In the genomic region with DNA sequence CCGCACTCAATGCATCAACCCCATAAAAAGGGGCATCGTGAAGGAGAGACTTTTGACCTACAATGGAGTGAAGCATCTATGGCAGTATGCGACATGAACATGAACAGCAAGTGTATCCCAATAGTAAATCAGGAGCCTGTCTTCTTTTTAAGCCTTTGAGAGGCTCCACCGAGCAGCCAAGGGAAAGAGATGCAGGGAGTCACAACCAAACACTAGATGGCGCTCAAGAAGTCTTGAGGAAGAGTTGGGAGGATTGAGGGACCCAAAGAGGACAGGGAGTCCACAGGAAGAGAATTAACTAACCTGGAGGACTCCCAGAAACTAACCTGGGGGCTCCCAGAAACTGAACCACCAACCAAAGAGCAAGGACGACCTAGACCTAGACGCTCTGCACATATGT, we compare ENCODE assay signal across 7 mouse cellular contexts. TPM values are rescaled to one million over a fixed set of nuclear protein-coding genes. Genes with fewer than 3 reads are reported as not detected.
DNase-seq lines count a peak whose midpoint lies in the region; ATAC-seq and TF ChIP-seq lines count a peak whose summit lies in the region.

No protein-coding gene starts in this region.

- in situ Hi-C loops in ES-E14 (cut with MboI; ENCODE audit: low sequenced_read_pairs in 2 of 2, unreplicated experiment in 2 of 2) = loop anchor here in 1 of 2 experiments (10.0 kb wide), 1 partner anchor 325 kb away; no protein-coding TSS in a partner anchor

- no peaks in the 10 kb centered on the region for H3K27me3 ChIP-seq in kidney, embryonic 15.5 days
- no peaks in the 10 kb centered on the region for H3K27me3 ChIP-seq in megakaryocyte, embryonic 14.5 days (replicated peaks)

- H3K27ac ChIP-seq in kidney, embryonic 15.5 days = no peak overlapping the region
- H3K27ac ChIP-seq in ES-E14 (ENCODE audit: insufficient read depth, low read depth, low read length, poor library complexity, severe bottlenecking) = no peak overlapping the region

- no peak overlapping the region for H3K9ac ChIP-seq in kidney, embryonic 15.5 days
- H3K9ac ChIP-seq in ES-E14 (ENCODE audit: insufficient read depth, low read depth, low read length, poor library complexity, severe bottlenecking) = no peak overlapping the region

- no peaks in the 10 kb centered on the region for H3K4me1 ChIP-seq in kidney, embryonic 15.5 days
- H3K4me1 ChIP-seq in ES-E14 (ENCODE audit: control insufficient read depth in 2 of 2, insufficient read depth in 2 of 2, low read length in 2 of 2, poor library complexity in 1 of 2) = peaks cover 1 to 12% of the 10 kb centered on the region in 2 experiments; a peak in 3 of 4 replicates
- H3K4me1 ChIP-seq in megakaryocyte, embryonic 14.5 days = peaks cover 35% of the 10 kb centered on the region

- ATAC-seq in kidney, embryonic 15.5 days (replicated peaks; ENCODE audit: low FRiP score) = no peak

- no peak overlapping the region for H3K4me3 ChIP-seq in kidney, embryonic 15.5 days (replicated peaks)
- H3K4me3 ChIP-seq in ES-E14 (ENCODE audit: insufficient read depth in 1 of 2, low read depth in 1 of 2, low read length in 2 of 2, poor library complexity in 1 of 2, severe bottlenecking in 1 of 2) = peak overlapping the region; percentile 29 to 73; a peak in 3 of 4 replicates
- H3K4me3 ChIP-seq in megakaryocyte, embryonic 14.5 days (replicated peaks) = peak overlapping the region; percentile 48

- 33% methylated on average over 7 of the region's 7 CpGs for WGBS in kidney, embryonic 15.5 days

- DNase-seq in kidney, postnatal 4 days = peak; percentile 36 to 50
- DNase-seq in ES-E14 (ENCODE audit: low read depth, low spot score) = peak; percentile 81
- DNase-seq in c-Kit-positive CD71-negative TER-119-negative erythroid progenitor cells, embryonic 14.5 days (ENCODE audit: low read depth) = peak; percentile 53
- no peak for DNase-seq in left cerebral cortex, adult 8-10 months (ENCODE audit: low spot score in 2 of 2)
- DNase-seq in left cerebral cortex, adult 11 months (ENCODE audit: low spot score) = no peak

- no peak overlapping the region for H3K4me2 ChIP-seq in kidney, embryonic 15.5 days

- no peaks in the 10 kb centered on the region for H3K36me3 ChIP-seq in kidney, embryonic 15.5 days
- H3K36me3 ChIP-seq in ES-E14 (ENCODE audit: control insufficient read depth, insufficient read depth, low read length, poor library complexity, severe bottlenecking) = no peaks in the 10 kb centered on the region
- H3K36me3 ChIP-seq in megakaryocyte, embryonic 14.5 days (replicated peaks; ENCODE audit: low read length) = peaks cover 6% of the 10 kb centered on the region

- H3K9me3 ChIP-seq in kidney, embryonic 15.5 days (replicated peaks) = no peaks in the 10 kb centered on the region
- no peaks in the 10 kb centered on the region for H3K9me3 ChIP-seq in ES-E14 (ENCODE audit: control insufficient read depth, insufficient read depth, low read depth, low read length)
- no peaks in the 10 kb centered on the region for H3K9me3 ChIP-seq in megakaryocyte, embryonic 14.5 days

TF ChIP-seq in ES-E14, 5 proteins besides CTCF, POLR2A, EP300 and RAD21:
- 0 out of 2 replicates have a peak, but pooled peaks have one; percentile 26 for TF ChIP-seq HCFC1 (IDR thresholded peaks at IDR 0.05; ENCODE audit: borderline replicate concordance, insufficient read depth, low read length)
- TF ChIP-seq CHD2 (IDR thresholded peaks at IDR 0.05; ENCODE audit: low read depth, low read length) = no peak

RNA-seq across cellular contexts. Expression of a gene that starts 20.7 kb away (rescaled TPM):
- 775 and 792 TPM in 2 replicates for polyA plus RNA-seq in kidney, embryonic 15.5 days (2015; fragmentation: Nextera tagmentation; extraction: Ambion mirVana)
- 3,112 and 3,420 TPM in 2 replicates for total RNA-seq in ES-E14 (2012; rRNA removed)
- polyA plus RNA-seq in megakaryocyte, embryonic 14.5 days (2012; ENCODE audit: insufficient read depth, low replicate concordance) = 2,725 and 4,464 TPM in 2 replicates
- 100 to 1,000 TPM; 246 to 281 (median 256) TPM for total RNA-seq in left cerebral cortex, adult 8-10 months (2022)

RNA-seq across cellular contexts. Expression of a gene that starts 37.7 kb away (rescaled TPM):
- 6.6 and 7.0 TPM in 2 replicates for polyA plus RNA-seq in kidney, embryonic 15.5 days (2015; fragmentation: Nextera tagmentation; extraction: Ambion mirVana)
- 47.8 and 52.8 TPM in 2 replicates for total RNA-seq in ES-E14 (2012; rRNA removed)
- polyA plus RNA-seq in megakaryocyte, embryonic 14.5 days (2012; ENCODE audit: insufficient read depth, low replicate concordance) = 18.6 and 56.2 TPM in 2 replicates
- total RNA-seq in left cerebral cortex, adult 8-10 months (2022) = 10 to 100 TPM; 57.7 to 65.7 (median 61.3) TPM

RNA-seq across cellular contexts. Expression of a gene that starts 46.5 kb away (rescaled TPM):
- 3.7 and 4.0 TPM in 2 replicates for polyA plus RNA-seq in kidney, embryonic 15.5 days (2015; fragmentation: Nextera tagmentation; extraction: Ambion mirVana)
- total RNA-seq in ES-E14 (2012; rRNA removed) = 5.9 and 6.1 TPM in 2 replicates
- polyA plus RNA-seq in megakaryocyte, embryonic 14.5 days (2012; ENCODE audit: insufficient read depth, low replicate concordance) = 1.6 and 5.7 TPM in 2 replicates
- 1 to 10 TPM; 3.4 to 4.5 (median 3.8) TPM for total RNA-seq in left cerebral cortex, adult 8-10 months (2022)

RNA-seq across cellular contexts. Expression of a gene that starts 47.0 kb away (rescaled TPM):
- polyA plus RNA-seq in kidney, embryonic 15.5 days (2015; fragmentation: Nextera tagmentation; extraction: Ambion mirVana) = 1.6 and 2.9 TPM in 2 replicates
- 11.4 and 12.2 TPM in 2 replicates for total RNA-seq in ES-E14 (2012; rRNA removed)
- 18.6 and 145 TPM in 2 replicates for polyA plus RNA-seq in megakaryocyte, embryonic 14.5 days (2012; ENCODE audit: insufficient read depth, low replicate concordance)
- total RNA-seq in left cerebral cortex, adult 8-10 months (2022) = 1 to 10 TPM in 1 of 4 experiments, under 1 TPM in 3; 0.38 to 1.8 (median 0.45) TPM

Comparison
In these comparisons a context has a peak if more than half of its experiments do, and no peak if none do; other contexts are left out.
1. DNase-seq: peak in kidney, postnatal 4 days (2 of 2), ES-E14 (single experiment) and c-Kit-positive CD71-negative TER-119-negative erythroid progenitor cells, embryonic 14.5 days (single experiment); none in left cerebral cortex, adult 8-10 months (0 of 2) and left cerebral cortex, adult 11 months (single experiment).
2. RNA of a gene that starts 20.7 kb away (total RNA-seq): 3,112 to 3,420 TPM in ES-E14; 246 to 281 TPM in left cerebral cortex, adult 8-10 months; every median in the first group is over 10 times any median in the second.